Mouse (Mus musculus) retina, adult 2 months (tissue): ENCODE measurements around the gene Mrpl30.

Source experiments
- DNase-seq: peaks from one replicate; pipeline ENCODE4 v3.0.0-alpha.2; 2012; ENCODE audit warnings: low read depth, low spot score

Mrpl30 gene

GRCm38 (mm10) chr1:37890025-37890652 lies at the start of gene Mrpl30, which contains the start of gene Mitd1:
Mrpl30 (plus strand) TSS chr1:37890477.
Mitd1 (minus strand) TSS chr1:37890411.
- DNase-seq, result peak; percentile 87

GRCm38 (mm10) chr1:37846878-37847277 lies 43.4 kb upstream of the Mrpl30 start:
- no peak for DNase-seq

- no peak for DNase-seq
Measured at GRCm38 (mm10) chr1:37850696-37851095, 39.6 kb upstream of the Mrpl30 start.

GRCm38 (mm10) chr1:37864511-37865400 lies 25.5 kb upstream of the Mrpl30 start:
- peak; percentile 97 for DNase-seq

GRCm38 (mm10) chr1:37865401-37866215 lies 24.7 kb upstream of the Mrpl30 start:
- DNase-seq, result no peak

GRCm38 (mm10) chr1:37866286-37866685 lies 24.0 kb upstream of the Mrpl30 start, which contains the start of gene Tsga10:
Tsga10 (minus strand) TSS chr1:37866429.
- no peak for DNase-seq

GRCm38 (mm10) chr1:37867056-37867455 lies 23.2 kb upstream of the Mrpl30 start:
- no peak for DNase-seq

- no peak for DNase-seq
Measured at GRCm38 (mm10) chr1:37867684-37868322, 22.5 kb upstream of the Mrpl30 start.

- no peak for DNase-seq
Measured at GRCm38 (mm10) chr1:37868640-37869039, 21.6 kb upstream of the Mrpl30 start.

GRCm38 (mm10) chr1:37869362-37869761 lies 20.9 kb upstream of the Mrpl30 start:
- DNase-seq, result no peak

GRCm38 (mm10) chr1:37871704-37872103 lies 18.6 kb upstream of the Mrpl30 start, which contains the start of gene Lipt1:
Lipt1 (plus strand) TSS chr1:37871738.
- DNase-seq, result no peak

- peak; percentile 56 for DNase-seq
Measured at GRCm38 (mm10) chr1:37872131-37873067, 17.9 kb upstream of the Mrpl30 start.

GRCm38 (mm10) chr1:37873157-37873556 lies 17.1 kb upstream of the Mrpl30 start:
- DNase-seq, result no peak

GRCm38 (mm10) chr1:37877736-37878460 lies 12.4 kb upstream of the Mrpl30 start:
- DNase-seq, result no peak

GRCm38 (mm10) chr1:37883411-37883810 lies 6.9 kb upstream of the Mrpl30 start:
- DNase-seq, result no peak

- DNase-seq, result no peak
Measured at GRCm38 (mm10) chr1:37884451-37884850, 5.8 kb upstream of the Mrpl30 start.

- no peak for DNase-seq
Measured at GRCm38 (mm10) chr1:37889206-37889605, 1.1 kb upstream of the Mrpl30 start.

- no peak for DNase-seq
Measured at GRCm38 (mm10) chr1:37891400-37891799, 1.1 kb downstream of the Mrpl30 start.

GRCm38 (mm10) chr1:37894606-37895005 lies 4.3 kb downstream of the Mrpl30 start:
- no peak for DNase-seq
